Mouse (Mus musculus) central nervous system, embryonic 14 days (tissue): ENCODE results near the gene Bloc1s3. TPM values are rescaled to one million over a fixed set of nuclear protein-coding genes. Genes with fewer than 3 reads are reported as not detected.

Source experiments
- polyA plus RNA-seq: library from polyadenylated mRNA; depleted of rRNA; stranded (reverse); fragments of >200 nt; gene quantifications from 2 replicates; pipeline ENCODE4 v1.2.3, GENCODE M21; 2012; rRNA removed

The Bloc1s3 gene
- polyA plus RNA-seq = 9.1 and 10.5 TPM in 2 replicates

DNA sequence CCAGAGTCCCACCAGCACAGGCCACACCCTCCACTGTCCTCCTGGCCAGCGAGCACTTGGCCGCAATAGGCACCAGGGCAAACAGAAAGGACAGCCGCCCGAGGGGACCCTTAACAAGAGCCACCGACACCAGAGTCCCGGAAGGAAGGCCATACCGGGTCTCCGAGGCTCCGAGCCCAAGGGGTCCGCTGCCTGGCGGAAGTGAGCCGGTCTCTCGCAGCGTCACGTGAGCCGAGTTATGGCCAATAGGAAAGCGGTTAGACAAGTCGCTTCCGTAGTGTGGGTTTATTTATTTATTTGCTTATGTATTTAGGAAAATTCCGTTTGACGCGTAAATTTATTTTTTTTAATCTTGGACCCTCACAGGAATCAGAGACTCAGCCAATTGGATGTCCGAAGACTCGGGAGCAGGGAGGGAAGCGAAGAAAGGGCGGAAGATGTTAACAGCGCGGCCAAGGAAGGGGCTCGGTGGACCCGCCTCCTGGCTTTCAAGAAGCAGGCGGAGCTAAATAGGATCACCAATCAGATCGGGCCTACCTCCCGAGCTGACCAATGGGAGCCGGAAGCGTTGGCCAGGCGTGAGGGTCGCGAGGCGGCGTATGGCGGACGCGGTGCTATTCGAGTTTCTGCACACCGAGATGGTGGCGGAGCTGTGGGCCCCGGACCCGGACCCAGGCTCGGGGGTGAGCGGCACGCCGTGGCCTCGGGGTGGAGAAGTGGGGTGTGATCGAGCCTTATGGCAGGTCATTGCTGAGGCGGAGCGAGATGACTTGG, at the start of gene Bloc1s3, which contains the start of gene Trappc6a:
Gene Bloc1s3, minus strand, starts transcription at position 218 of the 774 bp plus-strand sequence.
Gene Trappc6a, plus strand, starts transcription at position 246 of the 774 bp plus-strand sequence.

DNA sequence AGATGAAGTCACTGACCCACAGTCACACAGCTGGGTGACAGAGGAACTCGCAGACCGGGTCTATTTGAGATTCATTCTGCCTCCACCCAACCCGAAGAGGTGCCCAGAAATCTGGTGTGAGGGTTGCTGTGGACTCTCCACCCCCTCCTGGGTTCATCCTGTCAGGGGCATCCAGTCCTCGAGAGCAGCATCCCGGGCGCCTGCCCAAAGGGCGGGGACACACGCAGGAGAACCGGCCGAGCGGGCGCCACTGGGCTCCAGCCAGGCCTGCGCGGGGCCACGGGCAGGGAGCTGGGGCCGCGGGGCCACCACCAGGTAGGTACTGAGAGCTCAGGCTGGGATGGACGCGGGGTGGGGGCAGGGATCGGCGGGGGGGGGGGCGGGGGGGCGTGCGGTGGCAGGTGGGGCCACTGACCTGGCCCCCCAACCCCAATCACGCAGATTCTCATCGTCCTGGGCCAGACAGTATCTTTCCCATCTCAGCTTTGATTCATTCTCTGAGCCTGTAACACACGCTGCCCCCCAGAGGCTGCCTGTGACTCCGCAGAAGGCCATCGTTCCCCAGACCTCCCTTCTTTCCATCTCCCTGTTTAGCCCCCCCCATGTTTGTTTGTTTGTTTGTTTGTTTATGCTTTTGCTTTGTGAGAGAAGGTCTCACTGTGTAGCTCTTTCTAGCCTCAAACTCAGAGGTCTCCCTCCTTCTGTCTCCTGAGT, 9.6 kb upstream of the Bloc1s3 start, which contains the start of gene Nkpd1:
Gene Nkpd1, plus strand, starts transcription at position 187 of the 714 bp plus-strand sequence.

DNA sequence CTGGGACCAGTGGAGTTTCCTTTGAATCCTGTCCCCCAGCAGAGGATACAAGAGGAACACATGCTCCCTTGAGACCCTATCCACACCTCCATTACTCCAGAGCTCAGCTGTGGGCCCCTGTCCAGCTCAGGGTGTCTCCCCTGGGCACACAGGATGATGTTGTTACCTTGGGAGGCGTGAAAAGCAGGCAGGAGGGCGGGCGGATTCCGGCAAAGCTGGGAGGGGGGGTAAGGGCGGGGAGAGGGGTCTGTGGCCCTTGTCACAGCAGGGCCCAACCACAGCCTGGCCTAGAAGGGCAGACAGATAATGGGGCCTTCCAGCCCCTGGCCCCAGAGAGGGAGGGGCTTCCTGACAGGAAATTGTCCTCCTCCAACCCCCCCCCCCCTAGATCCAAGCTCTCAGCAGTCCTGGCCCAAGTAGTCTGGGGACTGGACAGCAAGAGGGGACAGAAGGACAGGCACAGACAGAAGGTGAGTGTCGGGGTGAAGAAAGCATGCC, 45.2 kb downstream of the Bloc1s3 start, which contains the start of gene Exoc3l2:
Gene Exoc3l2, plus strand, starts transcription at position 448 of the 498 bp plus-strand sequence.

DNA sequence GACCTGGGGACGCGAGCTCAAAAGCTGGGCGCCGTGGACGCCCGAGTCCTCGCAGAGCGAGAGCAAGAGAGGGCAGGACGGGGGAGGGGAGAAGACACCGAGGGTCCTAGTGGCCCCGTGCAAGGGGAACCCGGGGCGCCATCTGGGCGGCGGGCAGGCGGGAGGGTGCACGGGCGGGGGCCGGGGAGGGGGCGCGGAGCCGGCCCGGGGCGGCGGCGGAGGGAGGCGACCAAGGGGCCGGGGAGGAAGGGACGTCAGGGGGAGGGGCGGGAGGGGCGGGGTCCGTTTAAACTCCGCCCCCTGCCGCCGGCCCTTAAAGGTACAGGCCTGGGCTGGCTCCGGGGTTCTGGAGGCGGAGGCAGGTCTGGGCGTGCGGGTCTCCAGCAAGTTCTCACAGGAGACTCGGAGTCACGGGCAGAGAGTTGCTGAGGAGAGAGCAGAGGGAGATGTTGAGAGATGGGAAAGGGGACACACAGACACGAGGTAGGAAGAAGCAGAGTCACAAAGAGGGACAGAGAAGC, 49.5 kb downstream of the Bloc1s3 start, which contains the start of gene Mark4:
Gene Mark4, minus strand, starts transcription at position 231 of the 521 bp plus-strand sequence.

Other genes with a start within 250 kb of the Bloc1s3 start
- gene Vasp, start 236.6 kb downstream of the Bloc1s3 start, polyA plus RNA-seq = 64.3 and 74.5 TPM in 2 replicates
- gene Ppm1n, start 228.3 kb downstream of the Bloc1s3 start, polyA plus RNA-seq = 0.83 and 1.1 TPM in 2 replicates
- gene Rtn2, start 225.7 kb downstream of the Bloc1s3 start, polyA plus RNA-seq = 118 and 136 TPM in 2 replicates
- gene Fosb, start 198.3 kb downstream of the Bloc1s3 start, polyA plus RNA-seq = 0.11 and 0.36 TPM in 2 replicates
- gene Ercc1, start 163.6 kb downstream of the Bloc1s3 start, polyA plus RNA-seq = 74.3 and 79.3 TPM in 2 replicates
- 14.1 and 14.5 TPM in 2 replicates for gene Cd3eap, start 148.9 kb downstream of the Bloc1s3 start, polyA plus RNA-seq
- gene Ppp1r13l, start 148.6 kb downstream of the Bloc1s3 start, polyA plus RNA-seq = 6.6 and 9.4 TPM in 2 replicates
- 75.9 and 76.5 TPM in 2 replicates for gene Ercc2, start 126.4 kb downstream of the Bloc1s3 start, polyA plus RNA-seq
- 1.4 and 2.5 TPM in 2 replicates for gene Klc3, start 104.3 kb downstream of the Bloc1s3 start, polyA plus RNA-seq
- 0.10 and 25.4 TPM in 2 replicates for gene Ckm, start 103.6 kb downstream of the Bloc1s3 start, polyA plus RNA-seq
- 51.1 and 55.1 TPM in 2 replicates for gene Mark4, start 49.5 kb downstream of the Bloc1s3 start, polyA plus RNA-seq
- 0.85 and 1.6 TPM in 2 replicates for gene Exoc3l2, start 45.0 kb downstream of the Bloc1s3 start, polyA plus RNA-seq
- gene Trappc6a, start within 50 bp of the Bloc1s3 start, polyA plus RNA-seq = 34.1 and 35.1 TPM in 2 replicates
- 0.33 and 0.34 TPM in 2 replicates for gene Nkpd1, start 9.5 kb upstream of the Bloc1s3 start, polyA plus RNA-seq
- gene Ppp1r37, start 54.7 kb upstream of the Bloc1s3 start, polyA plus RNA-seq = 96.0 and 96.5 TPM in 2 replicates
- 0.96 and 1.3 TPM in 2 replicates for gene Zfp296, start 68.9 kb upstream of the Bloc1s3 start, polyA plus RNA-seq
- 63.7 and 64.1 TPM in 2 replicates for gene Gemin7, start 69.2 kb upstream of the Bloc1s3 start, polyA plus RNA-seq
- gene Clasrp, start 96.1 kb upstream of the Bloc1s3 start, polyA plus RNA-seq = 169 and 179 TPM in 2 replicates
- 4.5 and 8.3 TPM in 2 replicates for gene Relb, start 121.1 kb upstream of the Bloc1s3 start, polyA plus RNA-seq
- gene Clptm1, start 156.7 kb upstream of the Bloc1s3 start, polyA plus RNA-seq = 81.5 and 83.9 TPM in 2 replicates
- 0.18 and 0.39 TPM in 2 replicates for gene Apoc2, start 169.6 kb upstream of the Bloc1s3 start, polyA plus RNA-seq
- not detected in 2 replicates for gene Gm44805, start 173.1 kb upstream of the Bloc1s3 start, polyA plus RNA-seq
- gene Apoc4, start 173.1 kb upstream of the Bloc1s3 start, polyA plus RNA-seq = not detected in 2 replicates
- 1.4 and 1.9 TPM in 2 replicates for gene Apoc1, start 184.3 kb upstream of the Bloc1s3 start, polyA plus RNA-seq
- 310 and 317 TPM in 2 replicates for gene Apoe, start 190.8 kb upstream of the Bloc1s3 start, polyA plus RNA-seq
- gene Tomm40, start 207.1 kb upstream of the Bloc1s3 start, polyA plus RNA-seq = 100.0 and 101 TPM in 2 replicates
- 36.1 and 40.6 TPM in 2 replicates for gene Nectin2, start 242.1 kb upstream of the Bloc1s3 start, polyA plus RNA-seq